Mouse (Mus musculus) right cerebral cortex, postnatal 4 days (tissue): ENCODE measurements around the gene Vwa1.
A peak's percentile ranks its signal among the peaks of the same experiment; 100 is the strongest.
"Not testable (repeated sequence)": the region's sequence is repeated elsewhere in the genome, so short reads cannot be mapped to it uniquely, and the experiment has no call there.

Experiments used
- DNase-seq: peaks from one replicate; pipeline ENCODE4 v3.0.0-alpha.2; 2022

Gene Vwa1

GRCm38 (mm10) chr4:155742684-155743083 lies 31.8 kb downstream of the Vwa1 start:
- no peak for DNase-seq

- not testable (repeated sequence) for DNase-seq
Observed at GRCm38 (mm10) chr4:155740681-155741080, 33.8 kb downstream of the Vwa1 start.

GRCm38 (mm10) chr4:155739741-155740636 lies 34.5 kb downstream of the Vwa1 start:
- DNase-seq = peak; percentile 31

GRCm38 (mm10) chr4:155739152-155739551 lies 35.3 kb downstream of the Vwa1 start:
- DNase-seq = no peak

DNA sequence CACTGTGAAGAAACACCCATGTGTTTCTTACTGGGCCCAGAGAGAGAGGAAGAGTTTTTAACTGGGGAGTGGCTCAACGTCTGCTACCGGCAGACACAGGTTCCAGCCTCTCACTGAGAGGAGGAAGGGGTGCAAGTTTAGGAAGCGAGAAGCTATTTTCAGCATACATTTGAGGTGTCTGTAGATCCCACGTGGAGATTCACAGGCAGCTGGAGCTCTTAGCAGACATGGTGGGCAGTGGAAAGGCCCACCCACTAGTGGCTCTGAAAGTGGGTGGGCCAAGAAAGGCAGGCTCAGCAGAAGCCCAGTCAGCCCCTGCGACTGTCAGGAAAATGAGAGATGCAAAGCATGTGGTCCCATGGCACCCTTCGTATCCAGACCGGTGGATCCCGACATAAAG lies 36.2 kb downstream of the Vwa1 start:
- DNase-seq = no peak

DNA sequence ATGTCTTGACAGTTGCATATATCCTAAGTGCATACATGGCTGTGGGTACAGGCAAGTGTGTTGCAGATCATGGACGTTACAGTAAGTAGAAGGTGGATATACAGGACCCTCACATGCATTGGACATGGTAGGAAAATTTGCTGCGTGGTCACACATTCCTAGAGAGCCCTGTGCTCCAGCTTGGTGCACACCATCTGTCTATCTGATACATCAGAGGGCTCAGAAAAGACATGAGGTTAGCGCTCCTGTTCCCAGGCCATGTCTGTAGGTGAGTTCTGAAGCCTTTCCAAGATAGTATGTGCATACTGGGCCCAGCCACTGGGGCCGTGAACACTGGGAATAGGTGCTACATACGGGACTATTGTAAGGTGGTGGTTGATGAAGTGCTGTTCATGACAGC lies 38.1 kb downstream of the Vwa1 start:
- no peak for DNase-seq

GRCm38 (mm10) chr4:155735788-155736187 lies 38.7 kb downstream of the Vwa1 start:
- DNase-seq = no peak

DNA sequence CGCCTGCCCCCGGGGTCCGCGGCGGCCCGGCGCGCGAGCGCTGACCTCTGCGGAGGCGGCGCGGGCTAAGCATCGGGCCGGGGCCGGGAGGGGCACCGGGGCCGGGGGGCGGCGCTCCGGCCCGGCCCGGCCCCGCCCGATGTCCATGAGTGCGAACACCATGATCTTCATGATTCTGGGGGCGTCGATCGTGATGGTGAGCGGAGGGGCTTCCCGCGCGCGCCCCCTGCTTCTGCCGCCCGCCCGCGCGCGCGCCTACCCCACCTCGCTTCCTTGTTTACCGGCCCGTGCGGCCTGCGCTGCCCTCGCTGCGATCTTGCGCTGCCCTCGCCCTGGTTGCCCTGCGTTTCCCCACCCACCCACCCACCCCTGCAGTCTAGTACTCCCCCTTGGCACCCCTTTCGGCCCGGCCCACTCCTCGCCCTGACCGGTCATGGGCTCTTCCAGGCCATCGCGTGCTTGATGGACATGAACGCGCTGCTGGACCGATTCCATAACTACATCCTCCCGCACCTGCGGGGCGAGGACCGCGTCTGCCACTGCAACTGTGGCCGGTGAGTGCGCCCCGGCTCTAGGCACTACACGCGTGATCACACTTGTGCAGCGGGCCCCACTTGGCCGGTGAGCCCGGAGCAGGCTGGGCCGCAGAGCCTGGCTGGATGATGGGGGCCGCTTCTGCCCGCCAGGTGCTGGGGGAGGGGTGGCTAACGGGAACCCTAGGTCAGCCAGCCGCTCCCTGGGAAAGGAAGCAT lies 39.4 kb downstream of the Vwa1 start:
- DNase-seq = peak; percentile 59

GRCm38 (mm10) chr4:155734350-155734941 lies 40.1 kb downstream of the Vwa1 start, which contains the start of gene Tmem240:
Gene Tmem240, plus strand, starts transcription at chr4:155734800.
- DNase-seq = peak; percentile 82

DNA sequence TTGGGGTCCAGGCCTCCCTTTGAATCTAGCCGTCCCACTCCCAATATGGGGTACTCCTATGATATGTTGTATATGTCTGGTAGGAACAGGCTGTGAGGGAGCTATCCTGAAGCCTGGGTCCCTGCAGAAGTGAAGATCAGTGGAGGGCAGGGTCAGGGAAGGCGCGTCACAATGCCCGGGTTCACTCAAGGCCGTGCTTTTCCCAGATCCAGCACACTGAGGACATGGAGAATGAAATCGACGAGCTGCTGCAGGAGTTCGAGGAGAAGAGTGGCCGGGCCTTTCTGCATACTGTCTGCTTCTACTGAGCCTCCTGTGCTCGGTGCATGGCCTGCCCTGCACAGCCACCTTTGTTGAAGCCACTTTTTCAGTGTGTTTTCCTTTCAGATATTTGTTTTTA lies 41.2 kb downstream of the Vwa1 start:
- no peak for DNase-seq

DNA sequence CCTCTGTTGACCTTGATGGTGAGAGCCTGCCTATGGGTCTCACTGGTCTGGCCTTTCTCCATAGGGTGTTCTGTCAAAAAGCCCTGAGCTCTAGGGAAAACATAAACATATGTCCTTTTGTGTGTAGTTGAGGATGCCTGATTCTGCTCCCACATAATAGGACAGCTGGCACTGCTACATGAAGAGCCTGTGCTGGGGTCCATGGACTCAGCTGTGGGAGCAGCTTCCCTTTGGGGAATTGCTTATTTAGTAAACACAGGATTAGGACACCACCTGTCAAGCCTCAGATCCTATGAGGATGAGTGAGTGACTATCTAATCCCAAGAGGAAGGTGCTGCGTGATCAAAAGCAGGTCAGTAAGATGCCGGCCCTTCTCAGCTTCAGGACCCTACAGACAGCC lies 46.5 kb downstream of the Vwa1 start:
- no peak for DNase-seq

- DNase-seq = no peak
Observed at GRCm38 (mm10) chr4:155721668-155722083, 52.8 kb downstream of the Vwa1 start.
